Mouse (Mus musculus): Measurements from ENCODE around the gene Eif3i. TPM values are rescaled to one million over a fixed set of nuclear protein-coding genes. Genes with fewer than 3 reads are reported as not detected.
A peak's percentile ranks its signal among the peaks of the same experiment; 100 is the strongest.

Eif3i gene
- total RNA-seq (2021) (100 to 1,000 TPM; 171 to 194 TPM), polyA plus RNA-seq (2012; rRNA removed) (147 and 171 TPM in 2 replicates)
- long read RNA-seq, transcript Eif3i-201 (11 exons, 1,123 nt): major isoform, 86 of 107 reads
- long read RNA-seq, partial matches to known transcripts: 17 of 107 reads
- long read RNA-seq, other reads (novel, unspliced or antisense): 4 of 107 reads

- DNase-seq: peak; percentile 92
Observed at GRCm38 (mm10) chr4:129600233-129601158, at the start of gene Eif3i, which contains the start of gene Tmem234. TSS of gene Eif3i (minus strand) at chr4:129600648. TSS of gene Tmem234 (plus strand) at chr4:129600668.

- DNase-seq: no peak
Observed at GRCm38 (mm10) chr4:129648656-129649055, 48.2 kb upstream of the Eif3i start.

- no peak for DNase-seq
Observed at GRCm38 (mm10) chr4:129645204-129645603, 44.8 kb upstream of the Eif3i start.

GRCm38 (mm10) chr4:129641756-129642155, 41.3 kb upstream of the Eif3i start:
- peak; percentile 25 for DNase-seq

GRCm38 (mm10) chr4:129640638-129641467, 40.4 kb upstream of the Eif3i start, which contains the start of gene Txlna:
TSS of gene Txlna (minus strand) at chr4:129641065.
- DNase-seq: peak; percentile 97

GRCm38 (mm10) chr4:129640101-129640637, 39.7 kb upstream of the Eif3i start:
- peak; percentile 69 for DNase-seq

GRCm38 (mm10) chr4:129639221-129639620, 38.8 kb upstream of the Eif3i start:
- no peak for DNase-seq

- no peak for DNase-seq
Observed at GRCm38 (mm10) chr4:129633852-129634251, 33.4 kb upstream of the Eif3i start.

- no peak for DNase-seq
Observed at GRCm38 (mm10) chr4:129631867-129632266, 31.4 kb upstream of the Eif3i start.

- peak; percentile 67 for DNase-seq
Observed at GRCm38 (mm10) chr4:129630944-129631343, 30.5 kb upstream of the Eif3i start.

- no peak for DNase-seq
Observed at GRCm38 (mm10) chr4:129626035-129626434, 25.6 kb upstream of the Eif3i start.

- DNase-seq: no peak
Observed at GRCm38 (mm10) chr4:129625496-129625895, 25.0 kb upstream of the Eif3i start.

GRCm38 (mm10) chr4:129625029-129625370, 24.6 kb upstream of the Eif3i start:
- DNase-seq: peak; percentile 64

- DNase-seq: peak; percentile 93
Observed at GRCm38 (mm10) chr4:129624281-129625028, 24.0 kb upstream of the Eif3i start.

- peak; percentile 78 for DNase-seq
Observed at GRCm38 (mm10) chr4:129623681-129624091, 23.2 kb upstream of the Eif3i start, which contains the start of gene Ccdc28b. TSS of gene Ccdc28b (minus strand) at chr4:129623947.

GRCm38 (mm10) chr4:129622803-129623535, 22.5 kb upstream of the Eif3i start:
- no peak for DNase-seq

GRCm38 (mm10) chr4:129622120-129622802, 21.8 kb upstream of the Eif3i start:
- DNase-seq: no peak

GRCm38 (mm10) chr4:129621283-129621841, 20.9 kb upstream of the Eif3i start:
- DNase-seq: peak; percentile 68

Measured in adrenal gland, adult 2 months (tissue).